25 mouse cellular contexts compared by ENCODE assay signal in the genomic region with DNA sequence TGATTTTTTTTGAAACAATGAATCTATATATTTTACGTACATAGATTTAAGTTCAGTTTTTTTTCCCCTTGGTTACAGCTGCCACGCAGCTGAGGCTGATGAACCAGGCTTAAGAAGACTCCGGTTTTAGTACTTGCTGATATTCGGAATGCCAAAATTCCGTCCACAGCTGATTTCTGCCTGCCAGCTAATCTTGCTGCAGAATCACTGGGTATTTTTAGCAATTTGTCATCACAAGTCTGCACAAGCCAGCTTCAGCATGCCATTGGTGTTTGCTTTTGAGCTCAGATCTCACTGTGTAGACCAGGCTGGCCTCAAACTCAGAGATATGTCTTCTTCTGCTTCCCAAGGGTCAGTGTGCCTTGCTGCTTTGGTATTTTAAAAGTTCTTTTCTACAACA. TPM values are rescaled to one million over a fixed set of nuclear protein-coding genes. Genes with fewer than 3 reads are reported as not detected.
DNase-seq lines count a peak whose midpoint lies in the region; TF ChIP-seq lines count a peak whose summit lies in the region.
"Had no signal": no experiment of that assay in that cellular context is flagged by ENCODE, and none has a peak within 500 bp of the region (broad histone marks: within the 10 kb centered on the region; RNA-seq: fewer than 3 reads in every experiment).

No protein-coding gene starts in this region.

- WGBS in heart, adult 2 months = 73% methylated on average over 5 of the region's 5 CpGs

- H3K4me1 ChIP-seq in heart, adult 2 months (ENCODE audit: control insufficient read depth, insufficient read depth, low read length) = no peaks in the 10 kb centered on the region
- H3K4me1 ChIP-seq: embryonic facial prominence, embryonic 15.5 days; forebrain, embryonic 15.5 days; heart, embryonic 10.5 days; midbrain, embryonic 10.5 days; neural tube, embryonic 15.5 days had no signal

- intact Hi-C loops in heart, adult 2 months (cut with DNase I) = loop anchor here (10.0 kb wide), 1 partner anchor 67 kb away; no protein-coding TSS in a partner anchor
- intact Hi-C loops in left cerebral cortex, postnatal 25 days (cut with DNase I) = no loop called here

- no peak overlapping the region for H3K9ac ChIP-seq in heart, adult 2 months (ENCODE audit: low read depth, low read length)
- H3K9ac ChIP-seq: embryonic facial prominence, embryonic 15.5 days; forebrain, embryonic 15.5 days; hindbrain, embryonic 14.5 days; liver, postnatal 0 days; neural tube, embryonic 15.5 days had no signal

- H3K36me3 ChIP-seq in heart, adult 2 months (ENCODE audit: control insufficient read depth, insufficient read depth, low read length) = no peaks in the 10 kb centered on the region
- H3K36me3 ChIP-seq: embryonic facial prominence, embryonic 15.5 days; forebrain, embryonic 15.5 days; heart, embryonic 10.5 days; midbrain, embryonic 10.5 days; neural tube, embryonic 15.5 days had no signal

- TF ChIP-seq CTCF in heart, adult 2 months (IDR thresholded peaks at IDR 0.05) = no peak

- no peaks in the 10 kb centered on the region for H3K79me2 ChIP-seq in heart, adult 2 months (replicated peaks; ENCODE audit: control insufficient read depth, insufficient read depth, low read length)

- H3K27me3 ChIP-seq in heart, adult 2 months (ENCODE audit: control insufficient read depth, insufficient read depth, low read length) = no peaks in the 10 kb centered on the region
- H3K27me3 ChIP-seq: embryonic facial prominence, embryonic 15.5 days; forebrain, embryonic 15.5 days; neural tube, embryonic 15.5 days had no signal

- H3K27ac ChIP-seq in heart, adult 2 months = no peak overlapping the region
- H3K27ac ChIP-seq: embryonic facial prominence, embryonic 15.5 days; forebrain, embryonic 15.5 days; gastrocnemius, adult 2 months; heart, embryonic 10.5 days; hindbrain, embryonic 14.5 days; kidney, postnatal 0 days; midbrain, embryonic 10.5 days; neural tube, embryonic 15.5 days had no signal

- no peak for TF ChIP-seq POLR2A in heart, adult 2 months (IDR thresholded peaks at IDR 0.05; ENCODE audit: insufficient read depth, low read depth, low read length)

- TF ChIP-seq EP300 in heart, adult 2 months (IDR thresholded peaks at IDR 0.05; ENCODE audit: insufficient read depth, low read depth, low read length) = no peak

- no peak overlapping the region for H3K4me3 ChIP-seq in heart, adult 2 months
- H3K4me3 ChIP-seq: embryonic facial prominence, embryonic 15.5 days; forebrain, embryonic 15.5 days; gastrocnemius, adult 2 months; heart, embryonic 10.5 days; midbrain, embryonic 10.5 days; neural tube, embryonic 15.5 days had no signal

- peak; percentile 40 for DNase-seq in heart, adult 11 months
- no peak for DNase-seq in heart, adult 2 months
- peak; percentile 17 to 54 for DNase-seq in left cerebral cortex, postnatal 25 days (ENCODE audit: low spot score in 2 of 2)
- no peak for DNase-seq in left cerebral cortex, adult 9 months (ENCODE audit: low spot score in 2 of 2)
- DNase-seq in brain, adult 2 months (ENCODE audit: low read depth, low spot score) = peak; percentile 70
- DNase-seq in brain, embryonic 18.5 days (ENCODE audit: low read depth, low spot score) = peak; percentile 20
- DNase-seq in MN1 (ENCODE audit: low spot score) = no peak
- DNase-seq: adrenal gland, adult 8-10 months; cerebellum, adult 8-10 months; cerebellum, postnatal 36 days; embryo, embryonic 11 days; gastrocnemius, adult 2 months; heart, postnatal 4 days; kidney, adult 18-20 months; liver, postnatal 0 days; lung, postnatal 10 days; thymus, adult 2 months had no signal

RNA-seq across cellular contexts. Expression of a gene that starts 8.4 kb away (rescaled TPM):
- under 1 TPM; 0.52 to 0.96 TPM for total RNA-seq in heart, adult 2 months (2021)
- polyA plus RNA-seq in heart, adult 2 months (2012; rRNA removed) = 0.21 and 0.64 TPM in 2 replicates
- 1 to 10 TPM in 1 of 2 experiments, under 1 TPM in 1; 0.62 to 1.2 TPM for total RNA-seq in left cerebral cortex, postnatal 25 days (2021)

RNA-seq across cellular contexts. Expression of a gene that starts 18.1 kb away (rescaled TPM):
- total RNA-seq in heart, adult 2 months (2021) = under 1 TPM; 0.32 to 0.63 TPM
- 1.00 and 1.0 TPM in 2 replicates for polyA plus RNA-seq in heart, adult 2 months (2012; rRNA removed)
- total RNA-seq in left cerebral cortex, postnatal 25 days (2021) = under 1 TPM; 0.39 to 0.46 TPM
- total RNA-seq: MEL had no signal

RNA-seq across cellular contexts. Expression of a gene that starts 18.4 kb away (rescaled TPM):
- total RNA-seq in heart, adult 2 months (2021) = 10 to 100 TPM; 13.3 to 16.7 TPM
- 10.7 and 23.9 TPM in 2 replicates for polyA plus RNA-seq in heart, adult 2 months (2012; rRNA removed)
- total RNA-seq in left cerebral cortex, postnatal 25 days (2021) = 1 to 10 TPM; 5.0 to 6.1 TPM
- total RNA-seq: MEL had no signal

Comparison
In these comparisons a context has a peak if more than half of its experiments do, and no peak if none do; other contexts are left out.
1. DNase-seq: peak in heart, adult 11 months (single experiment), left cerebral cortex, postnatal 25 days (2 of 2), brain, adult 2 months (single experiment) and brain, embryonic 18.5 days (single experiment); none in heart, adult 2 months (0 of 2), left cerebral cortex, adult 9 months (0 of 2) and MN1 (single experiment).